ENCODE assay signal across 8 mouse cellular contexts in genomic region chr5:139075125-139075524, GRCm38 (mm10).
DNase-seq lines count a peak whose midpoint lies in the region; ATAC-seq and TF ChIP-seq lines count a peak whose summit lies in the region.

No protein-coding gene starts in this region.

- H3K79me2 ChIP-seq in heart, adult 2 months (replicated peaks; ENCODE audit: control insufficient read depth, insufficient read depth, low read length) = no peaks in the 10 kb centered on the region

- H3K9me3 ChIP-seq in hindbrain, postnatal 0 days (ENCODE audit: low read length) = no peaks in the 10 kb centered on the region
- H3K9me3 ChIP-seq in midbrain, embryonic 14.5 days (ENCODE audit: control insufficient read depth, low read length) = no peaks in the 10 kb centered on the region

- no peaks in the 10 kb centered on the region for H3K27me3 ChIP-seq in heart, adult 2 months (ENCODE audit: control insufficient read depth, insufficient read depth, low read length)
- H3K27me3 ChIP-seq in hindbrain, postnatal 0 days (ENCODE audit: insufficient read depth, low read length) = no peaks in the 10 kb centered on the region
- H3K27me3 ChIP-seq in midbrain, embryonic 14.5 days (ENCODE audit: control insufficient read depth, insufficient read depth, low read length) = no peaks in the 10 kb centered on the region

- intact Hi-C loops in heart, adult 2 months (cut with DNase I) = loop anchor here (1.0 to 5.0 kb wide), 2 partner anchors 63 to 104 kb away; no protein-coding TSS in a partner anchor
- intact Hi-C loops in heart, postnatal 25 days (cut with DNase I) = loop anchor here (1.0 to 5.0 kb wide), 2 partner anchors 78 to 104 kb away; partner anchors contain the start of gene Pdgfa
- intact Hi-C loops in left cerebral cortex, postnatal 25 days (cut with DNase I) = loop anchor here (5.0 kb wide), 1 partner anchor 102 kb away; no protein-coding TSS in a partner anchor

- no peak overlapping the region for H3K4me2 ChIP-seq in hindbrain, postnatal 0 days (ENCODE audit: low read depth, low read length)
- no peak overlapping the region for H3K4me2 ChIP-seq in midbrain, embryonic 14.5 days (ENCODE audit: low read length)

- H3K9ac ChIP-seq in heart, adult 2 months (ENCODE audit: low read depth, low read length) = no peak overlapping the region
- H3K9ac ChIP-seq in hindbrain, postnatal 0 days (replicated peaks; ENCODE audit: low read length) = no peak overlapping the region
- no peak overlapping the region for H3K9ac ChIP-seq in midbrain, embryonic 14.5 days (replicated peaks; ENCODE audit: low read length)

- H3K4me3 ChIP-seq in heart, adult 2 months = no peak overlapping the region
- no peak overlapping the region for H3K4me3 ChIP-seq in hindbrain, postnatal 0 days (ENCODE audit: low read length)
- H3K4me3 ChIP-seq in midbrain, embryonic 14.5 days (replicated peaks; ENCODE audit: low read depth, low read length) = no peak overlapping the region

- DNase-seq in heart, adult 2 months = peak; percentile 65 to 68
- no peak for DNase-seq in heart, postnatal 25 days (ENCODE audit: low spot score)
- DNase-seq in adrenal gland, postnatal 4 days (ENCODE audit: low spot score in 2 of 2) = peak; percentile 35 to 44
- DNase-seq in hindbrain, postnatal 0 days (ENCODE audit: low spot score) = peak; percentile 58
- DNase-seq in left cerebral cortex, postnatal 25 days (ENCODE audit: low spot score in 2 of 2) = peak; percentile 63 to 76
- peak; percentile 47 for DNase-seq in midbrain, embryonic 14.5 days
- DNase-seq in spleen, postnatal 36 days (ENCODE audit: low spot score in 2 of 2) = peak; percentile 40 to 47

- ATAC-seq in erythroid progenitor cell, adult 5-6 weeks (replicated peaks; ENCODE audit: low FRiP score, poor library complexity, severe bottlenecking) = peak; percentile 70
- no peak for ATAC-seq in hindbrain, postnatal 0 days
- ATAC-seq in midbrain, embryonic 14.5 days (ENCODE audit: low FRiP score, low TSS enrichment) = no peak

- H3K4me1 ChIP-seq in heart, adult 2 months (ENCODE audit: control insufficient read depth, insufficient read depth, low read length) = no peaks in the 10 kb centered on the region
- H3K4me1 ChIP-seq in hindbrain, postnatal 0 days (ENCODE audit: insufficient read depth, low read length) = peaks cover 22% of the 10 kb centered on the region
- H3K4me1 ChIP-seq in midbrain, embryonic 14.5 days (ENCODE audit: control insufficient read depth, insufficient read depth, low read length) = peaks cover 3% of the 10 kb centered on the region

- no peak overlapping the region for H3K27ac ChIP-seq in heart, adult 2 months
- no peak overlapping the region; the same call in 1 of the 2 replicates for H3K27ac ChIP-seq in hindbrain, postnatal 0 days
- H3K27ac ChIP-seq in midbrain, embryonic 14.5 days (replicated peaks; ENCODE audit: low read depth, low read length) = no peak overlapping the region

- WGBS in heart, adult 2 months = 26% methylated on average over 3 of the region's 3 CpGs
- WGBS in hindbrain, postnatal 0 days = 46% methylated on average over 2 of the region's 3 CpGs
- WGBS in midbrain, embryonic 14.5 days = 40% methylated on average over 3 of the region's 3 CpGs

- H3K36me3 ChIP-seq in heart, adult 2 months (ENCODE audit: control insufficient read depth, insufficient read depth, low read length) = no peaks in the 10 kb centered on the region
- no peaks in the 10 kb centered on the region for H3K36me3 ChIP-seq in hindbrain, postnatal 0 days (ENCODE audit: insufficient read depth, low read length)
- H3K36me3 ChIP-seq in midbrain, embryonic 14.5 days (ENCODE audit: control insufficient read depth, insufficient read depth, low read length) = no peaks in the 10 kb centered on the region

- TF ChIP-seq POLR2A in heart, adult 2 months (IDR thresholded peaks at IDR 0.05; ENCODE audit: insufficient read depth, low read depth, low read length) = no peak

- peak; percentile 88 for TF ChIP-seq CTCF in heart, adult 2 months (IDR thresholded peaks at IDR 0.05)
- peak; percentile 73 for TF ChIP-seq CTCF in hindbrain, postnatal 0 days (IDR thresholded peaks at IDR 0.05; ENCODE audit: low read depth)

- TF ChIP-seq EP300 in heart, adult 2 months (IDR thresholded peaks at IDR 0.05; ENCODE audit: insufficient read depth, low read depth, low read length) = peak; percentile 62; the same call in 1 of the 2 replicates
